Mouse (Mus musculus): ENCODE results near the gene Tm9sf1.

DNA sequence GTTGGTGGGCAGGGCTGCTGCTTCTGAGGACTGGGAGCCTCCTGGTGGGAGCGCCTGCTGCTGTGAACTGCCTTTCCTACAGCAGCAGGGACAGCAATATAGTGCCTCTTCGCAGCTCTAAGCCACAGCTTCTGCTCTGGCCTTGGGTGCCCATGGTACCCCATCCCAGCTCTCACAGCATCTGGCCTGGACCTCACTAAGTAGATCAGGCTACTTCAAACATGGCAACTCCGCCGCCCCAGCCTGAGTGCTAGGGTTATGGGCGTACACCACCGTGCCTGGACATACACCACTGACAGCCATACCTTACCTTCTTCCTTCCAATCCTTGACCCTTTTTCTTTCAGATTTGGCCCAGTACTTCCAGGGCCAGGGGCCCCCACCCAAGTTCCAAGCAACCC is 35.3 kb downstream of the Tm9sf1 start:
- TF ChIP-seq EP300 (IDR thresholded peaks at IDR 0.05) (no peak), CTCF (IDR thresholded peaks at IDR 0.05) (no peak)

Measured in lung, postnatal 0 days (tissue).